Comparison of ENCODE assay signal across 9 mouse cellular contexts in genomic region chr7:120826408-120826807, GRCm38 (mm10). TPM values are rescaled to one million over a fixed set of nuclear protein-coding genes. Genes with fewer than 3 reads are reported as not detected.
DNase-seq lines count a peak whose midpoint lies in the region; ATAC-seq and TF ChIP-seq lines count a peak whose summit lies in the region.
"Had no signal": no experiment of that assay in that cellular context is flagged by ENCODE, and none has a peak within 500 bp of the region (broad histone marks: within the 10 kb centered on the region; RNA-seq: fewer than 3 reads in every experiment).

No protein-coding gene starts in this region.

- no peak overlapping the region for H3K9ac ChIP-seq in kidney, postnatal 0 days (ENCODE audit: low read depth, low read length)
- no peak overlapping the region for H3K9ac ChIP-seq in kidney, embryonic 15.5 days
- H3K9ac ChIP-seq in CH12.LX (ENCODE audit: insufficient read depth, low read depth): no peak overlapping the region
- H3K9ac ChIP-seq in intestine, embryonic 15.5 days: no peak overlapping the region
- no peak overlapping the region for H3K9ac ChIP-seq in midbrain, postnatal 0 days (replicated peaks; ENCODE audit: low read length, poor library complexity, severe bottlenecking)
- H3K9ac ChIP-seq: embryonic facial prominence, embryonic 15.5 days had no signal

- no peak for TF ChIP-seq EP300 in CH12.LX (IDR thresholded peaks at IDR 0.05; ENCODE audit: low read length)

- peak; percentile 76 for TF ChIP-seq CTCF in kidney, postnatal 0 days (IDR thresholded peaks at IDR 0.05; ENCODE audit: low read depth)
- TF ChIP-seq CTCF in CH12.LX (conservative IDR thresholded peaks at IDR 0.05 in 1 of 2, IDR thresholded peaks at IDR 0.05 in 1 of 2; ENCODE audit: low read depth in 2 of 2, low read length in 2 of 2): peak; percentile 25 to 74; a peak in 2 of 4 replicates
- TF ChIP-seq CTCF in midbrain, postnatal 0 days (IDR thresholded peaks at IDR 0.05): peak; percentile 71

- no peaks in the 10 kb centered on the region for H3K36me3 ChIP-seq in kidney, postnatal 0 days (ENCODE audit: insufficient read depth, low read length)
- no peaks in the 10 kb centered on the region for H3K36me3 ChIP-seq in kidney, embryonic 15.5 days
- H3K36me3 ChIP-seq in CH12.LX (replicated peaks in 1 of 2; ENCODE audit: control insufficient read depth in 1 of 2, insufficient read depth in 1 of 2, low read length in 1 of 2): no peaks in the 10 kb centered on the region
- no peaks in the 10 kb centered on the region for H3K36me3 ChIP-seq in intestine, embryonic 15.5 days
- H3K36me3 ChIP-seq in midbrain, postnatal 0 days (ENCODE audit: insufficient read depth, low read length): no peaks in the 10 kb centered on the region
- H3K36me3 ChIP-seq: embryonic facial prominence, embryonic 15.5 days had no signal

- in situ Hi-C loops in CH12.LX (cut with MboI; ENCODE audit: low pct_ligation_motif_present, low pct_unique_long_range_greater_than_20kb, low sequenced_read_pairs): loop anchor here (5.0 to 10.0 kb wide), 3 partner anchors 72 to 192 kb away; partner anchors contain the start of genes Pdzd9 and Uqcrc2

- TF ChIP-seq POLR2A in CH12.LX (IDR thresholded peaks at IDR 0.05; ENCODE audit: low read depth, low read length): no peak

- H3K9me3 ChIP-seq in kidney, postnatal 0 days (replicated peaks; ENCODE audit: low read length): no peaks in the 10 kb centered on the region
- H3K9me3 ChIP-seq in kidney, embryonic 15.5 days (replicated peaks): no peaks in the 10 kb centered on the region
- H3K9me3 ChIP-seq in CH12.LX (replicated peaks; ENCODE audit: low read length): no peaks in the 10 kb centered on the region
- no peaks in the 10 kb centered on the region for H3K9me3 ChIP-seq in intestine, embryonic 15.5 days
- H3K9me3 ChIP-seq in midbrain, postnatal 0 days (ENCODE audit: low read length): no peaks in the 10 kb centered on the region
- H3K9me3 ChIP-seq: embryonic facial prominence, embryonic 15.5 days had no signal

- no peak overlapping the region for H3K4me3 ChIP-seq in kidney, postnatal 0 days (replicated peaks; ENCODE audit: low read depth, low read length)
- no peak overlapping the region for H3K4me3 ChIP-seq in kidney, embryonic 15.5 days (replicated peaks)
- H3K4me3 ChIP-seq in CH12.LX (replicated peaks in 1 of 3; ENCODE audit: low read depth in 2 of 3, low read length in 2 of 3, poor library complexity in 1 of 3): no peak overlapping the region
- no peak overlapping the region for H3K4me3 ChIP-seq in intestine, embryonic 15.5 days (replicated peaks)
- no peak overlapping the region for H3K4me3 ChIP-seq in midbrain, postnatal 0 days (ENCODE audit: low read depth, low read length)
- H3K4me3 ChIP-seq: embryonic facial prominence, embryonic 15.5 days had no signal

- ATAC-seq in kidney, postnatal 0 days (replicated peaks; ENCODE audit: low FRiP score, low read depth): no peak
- ATAC-seq in kidney, embryonic 15.5 days (replicated peaks; ENCODE audit: low FRiP score): no peak
- ATAC-seq in intestine, embryonic 15.5 days: peak; percentile 64
- no peak for ATAC-seq in midbrain, postnatal 0 days (ENCODE audit: low FRiP score)

- peaks cover 3% of the 10 kb centered on the region; the same call in 1 of the 2 replicates for H3K27me3 ChIP-seq in kidney, postnatal 0 days (ENCODE audit: insufficient read depth, low read length)
- peaks cover 2% of the 10 kb centered on the region; the same call in 1 of the 2 replicates for H3K27me3 ChIP-seq in kidney, embryonic 15.5 days
- peaks cover 41% of the 10 kb centered on the region for H3K27me3 ChIP-seq in CH12.LX (replicated peaks)
- no peaks in the 10 kb centered on the region for H3K27me3 ChIP-seq in intestine, embryonic 15.5 days (replicated peaks)
- no peaks in the 10 kb centered on the region for H3K27me3 ChIP-seq in midbrain, postnatal 0 days (ENCODE audit: insufficient read depth, low read length)

- 26% methylated on average over 3 of the region's 3 CpGs for WGBS in kidney, postnatal 0 days
- WGBS in kidney, embryonic 15.5 days: 17% methylated on average over 3 of the region's 3 CpGs
- WGBS in intestine, embryonic 15.5 days: 12% methylated on average over 3 of the region's 3 CpGs
- 23% methylated on average over 3 of the region's 3 CpGs for WGBS in midbrain, postnatal 0 days

- dilution Hi-C loops in CH12.LX (cut with MboI; ENCODE audit: extremely low pct_ligation_motif_present, extremely low pct_unique_long_range_greater_than_20kb, low sequenced_read_pairs): no loop called here

- TF ChIP-seq RAD21 in CH12.LX (IDR thresholded peaks at IDR 0.05; ENCODE audit: low read depth, low read length): peak; percentile 43

- H3K27ac ChIP-seq in kidney, postnatal 0 days: no peak overlapping the region
- no peak overlapping the region for H3K27ac ChIP-seq in kidney, embryonic 15.5 days
- H3K27ac ChIP-seq in CH12.LX (ENCODE audit: insufficient read depth, low read depth): no peak overlapping the region
- no peak overlapping the region for H3K27ac ChIP-seq in intestine, embryonic 15.5 days
- H3K27ac ChIP-seq in midbrain, postnatal 0 days (ENCODE audit: low read depth, low read length): no peak overlapping the region
- H3K27ac ChIP-seq: embryonic facial prominence, embryonic 15.5 days had no signal

- no peak overlapping the region for H3K4me2 ChIP-seq in kidney, postnatal 0 days (ENCODE audit: low read length)
- H3K4me2 ChIP-seq in kidney, embryonic 15.5 days: no peak overlapping the region
- H3K4me2 ChIP-seq in CH12.LX (ENCODE audit: insufficient read depth, low read depth, poor library complexity, severe bottlenecking): no peak overlapping the region
- H3K4me2 ChIP-seq in intestine, embryonic 15.5 days (replicated peaks): no peak overlapping the region
- no peak overlapping the region for H3K4me2 ChIP-seq in midbrain, postnatal 0 days (ENCODE audit: low read depth, low read length, poor library complexity, severe bottlenecking)
- H3K4me2 ChIP-seq: embryonic facial prominence, embryonic 15.5 days had no signal

- no peaks in the 10 kb centered on the region for H3K79me2 ChIP-seq in CH12.LX (replicated peaks; ENCODE audit: control insufficient read depth, extremely low read depth, insufficient read depth, poor library complexity, severe bottlenecking)

- 0 out of 2 replicates have a peak, but pooled peaks cover 2% of the 10 kb centered on the region for H3K4me1 ChIP-seq in kidney, postnatal 0 days (replicated peaks; ENCODE audit: insufficient read depth, low read length)
- peaks cover 19% of the 10 kb centered on the region for H3K4me1 ChIP-seq in kidney, embryonic 15.5 days
- H3K4me1 ChIP-seq in CH12.LX (ENCODE audit: control insufficient read depth in 1 of 2, insufficient read depth in 2 of 2): peaks cover 0 to 23% of the 10 kb centered on the region in 2 experiments; a peak in 3 of 4 replicates
- H3K4me1 ChIP-seq in intestine, embryonic 15.5 days (replicated peaks): peaks cover 3% of the 10 kb centered on the region; the same call in 1 of the 2 replicates
- peaks cover 6% of the 10 kb centered on the region; the same call in 1 of the 2 replicates for H3K4me1 ChIP-seq in midbrain, postnatal 0 days (ENCODE audit: insufficient read depth, low read length)

- peak; percentile 58 for DNase-seq in kidney, postnatal 0 days (ENCODE audit: low spot score)
- no peak for DNase-seq in CH12.LX (ENCODE audit: extremely low read depth)
- DNase-seq in Muller cell, postnatal 12 days (ENCODE audit: inconsistent ontology term): peak; percentile 51
- no peak for DNase-seq in midbrain, postnatal 0 days (ENCODE audit: low spot score)
- no peak for DNase-seq in urinary bladder, postnatal 4 days (ENCODE audit: low spot score in 2 of 2)

TF ChIP-seq in CH12.LX, 34 proteins besides CTCF, POLR2A, EP300 and RAD21:
- no peak for TF ChIP-seq TBP (conservative IDR thresholded peaks at IDR 0.05; ENCODE audit: low read depth, low read length)
- TF ChIP-seq RCOR1 (conservative IDR thresholded peaks at IDR 0.05; ENCODE audit: low read depth, low read length): no peak
- TF ChIP-seq MXI1 (IDR thresholded peaks at IDR 0.05; ENCODE audit: low read depth, low read length): no peak
- peak; percentile 61 for TF ChIP-seq SMC3 (IDR thresholded peaks at IDR 0.05; ENCODE audit: low read depth, low read length)

RNA-seq across cellular contexts. Expression of gene Gm5737, which starts 14.2 kb away (rescaled TPM):
- not detected in 2 replicates for polyA plus RNA-seq in kidney, postnatal 0 days (2015; fragmentation: Nextera tagmentation; extraction: Ambion mirVana)
- not detected in 2 replicates for polyA plus RNA-seq in kidney, embryonic 15.5 days (2015; fragmentation: Nextera tagmentation; extraction: Ambion mirVana)
- not detected in 2 replicates for total RNA-seq in CH12.LX (2012; rRNA removed)
- not detected in 2 replicates for total RNA-seq in CH12.LX (2014; rRNA removed)
- polyA plus RNA-seq in CH12.LX (2012; ENCODE audit: insufficient read length, low read depth): not detected in 2 replicates
- not detected in 2 replicates for polyA plus RNA-seq in intestine, embryonic 15.5 days (2015; fragmentation: Nextera tagmentation; extraction: Ambion mirVana)
- total RNA-seq in midbrain, postnatal 0 days (2014; rRNA removed): not detected in 2 replicates
- polyA plus RNA-seq in midbrain, postnatal 0 days (2015; fragmentation: Nextera tagmentation; extraction: Ambion mirVana): 0.22 TPM in 1 of 2 replicates, not detected in the other
- polyA plus RNA-seq: embryonic facial prominence, embryonic 15.5 days; stomach, embryonic 14.5 days had no signal

RNA-seq across cellular contexts. Expression of gene Eef2k, which starts 16.2 kb away (rescaled TPM):
- polyA plus RNA-seq in kidney, postnatal 0 days (2015; fragmentation: Nextera tagmentation; extraction: Ambion mirVana): 13.8 and 14.9 TPM in 2 replicates
- polyA plus RNA-seq in kidney, embryonic 15.5 days (2015; fragmentation: Nextera tagmentation; extraction: Ambion mirVana): 23.8 and 27.6 TPM in 2 replicates
- total RNA-seq in CH12.LX (2012; rRNA removed) (8.0 and 13.9 TPM in 2 replicates), CH12.LX (2014; rRNA removed) (5.0 and 5.5 TPM in 2 replicates)
- 13.7 and 15.5 TPM in 2 replicates for polyA plus RNA-seq in CH12.LX (2012; ENCODE audit: insufficient read length, low read depth)
- 44.4 and 47.2 TPM in 2 replicates for polyA plus RNA-seq in intestine, embryonic 15.5 days (2015; fragmentation: Nextera tagmentation; extraction: Ambion mirVana)
- total RNA-seq in midbrain, postnatal 0 days (2014; rRNA removed): 29.4 and 42.0 TPM in 2 replicates
- polyA plus RNA-seq in midbrain, postnatal 0 days (2015; fragmentation: Nextera tagmentation; extraction: Ambion mirVana): 30.7 and 31.1 TPM in 2 replicates

Comparison
In these comparisons a context has a peak if more than half of its experiments do, and no peak if none do; other contexts are left out.
1. DNase-seq: peak in kidney, postnatal 0 days (single experiment) and Muller cell, postnatal 12 days (single experiment); none in CH12.LX (single experiment), midbrain, postnatal 0 days (single experiment) and urinary bladder, postnatal 4 days (0 of 2).
2. Peak in every context shown above with its lines, with median percentiles within 50 percentile points of each other: CTCF ChIP-seq.